Mouse (Mus musculus) cerebellum, adult 9-11 months (tissue): Measurements from ENCODE around the gene Tuft1.
"Not testable (repeated sequence)": the region's sequence is repeated elsewhere in the genome, so short reads cannot be mapped to it uniquely, and the experiment has no call there.

Experiments
- DNase-seq: peaks from one replicate; pipeline ENCODE4 v3.0.0; 2022

The Tuft1 gene

DNA sequence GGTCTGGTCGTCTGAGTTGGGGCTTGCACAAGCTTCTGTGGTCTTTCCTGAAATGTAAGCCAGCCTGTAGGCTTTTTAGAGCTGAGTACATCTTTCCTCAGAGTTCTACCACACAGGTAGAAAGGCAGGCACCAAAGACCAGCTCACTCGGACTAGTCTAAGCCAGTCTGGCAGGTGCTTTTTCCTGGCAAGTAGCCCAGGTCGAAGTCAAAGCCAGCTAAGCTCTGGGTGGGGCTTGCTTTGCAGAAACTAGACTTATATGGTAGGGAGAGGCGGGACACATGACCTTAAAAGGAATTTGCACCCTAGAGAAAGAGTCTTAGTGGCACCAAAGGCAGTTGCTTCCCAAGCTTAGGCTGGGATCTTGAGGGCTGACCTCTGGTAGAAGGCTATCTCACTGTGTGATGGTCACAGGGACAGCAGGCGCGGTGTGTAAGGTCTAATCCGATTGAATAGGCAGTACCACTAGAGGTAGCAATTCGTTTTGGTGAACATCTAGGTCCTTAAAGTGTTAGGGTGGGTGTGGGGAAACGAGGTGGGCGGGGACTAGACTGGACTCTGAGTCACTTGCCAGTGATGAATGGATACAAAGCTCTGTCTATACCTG lies 573 bp upstream of the Tuft1 start:
- peak; percentile 39 for DNase-seq

DNA sequence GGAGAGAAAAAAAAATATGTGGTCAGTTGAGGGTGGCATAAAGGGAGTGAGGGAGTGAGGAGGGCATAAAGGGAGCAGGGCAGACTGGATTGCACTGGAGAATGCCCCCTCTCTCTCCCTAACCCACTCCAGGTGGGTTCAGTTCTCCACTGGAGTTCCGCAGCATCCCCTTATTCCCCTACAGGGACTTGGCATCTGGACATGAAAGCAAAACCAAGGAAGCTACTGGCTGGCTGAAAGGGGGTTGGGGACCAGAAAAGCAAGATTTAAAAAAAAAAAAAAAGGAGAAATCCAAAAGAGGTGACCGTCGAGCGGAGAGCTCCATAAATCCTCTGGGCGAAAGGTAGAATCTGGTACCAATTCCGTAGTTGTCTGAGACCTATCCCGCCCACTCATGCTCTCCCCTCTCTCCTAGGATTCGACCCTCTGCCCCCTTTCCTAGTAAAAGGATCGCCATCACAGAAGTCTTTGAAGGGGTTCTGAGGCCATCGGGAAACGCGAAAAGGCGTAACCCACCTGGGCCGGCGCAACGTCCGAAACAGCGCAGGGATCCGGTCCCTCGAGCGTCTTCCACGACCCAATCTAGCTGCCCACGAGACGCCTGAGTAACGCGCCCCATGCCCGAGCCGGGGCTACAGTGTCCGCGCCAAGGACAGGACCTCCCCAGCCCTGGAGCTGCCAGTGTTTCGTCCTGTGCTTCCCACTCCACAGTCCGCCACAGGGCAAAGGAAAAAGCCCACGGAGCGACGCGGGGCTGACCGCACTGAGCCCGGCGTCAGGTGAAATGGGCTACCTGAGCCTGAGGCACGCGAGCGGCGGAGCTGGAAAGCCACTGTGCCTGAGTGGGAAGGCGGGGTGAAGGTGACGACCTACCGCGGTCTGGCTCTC lies 576 bp downstream of the Tuft1 start:
- DNase-seq, result not testable (repeated sequence)

GRCm38 (mm10) chr3:94653967-94654366 lies 4.7 kb downstream of the Tuft1 start:
- DNase-seq, result not testable (repeated sequence)

- no peak for DNase-seq
Measured at GRCm38 (mm10) chr3:94650409-94650808, 8.3 kb downstream of the Tuft1 start.

GRCm38 (mm10) chr3:94648755-94649590 lies 9.7 kb downstream of the Tuft1 start:
- no peak for DNase-seq

GRCm38 (mm10) chr3:94642495-94643162 lies 16.0 kb downstream of the Tuft1 start, which contains the start of gene Gm10972:
Gene Gm10972, plus strand, starts transcription at chr3:94643112.
- DNase-seq, result not testable (repeated sequence)

GRCm38 (mm10) chr3:94629876-94630275 lies 28.8 kb downstream of the Tuft1 start:
- no peak for DNase-seq

DNA sequence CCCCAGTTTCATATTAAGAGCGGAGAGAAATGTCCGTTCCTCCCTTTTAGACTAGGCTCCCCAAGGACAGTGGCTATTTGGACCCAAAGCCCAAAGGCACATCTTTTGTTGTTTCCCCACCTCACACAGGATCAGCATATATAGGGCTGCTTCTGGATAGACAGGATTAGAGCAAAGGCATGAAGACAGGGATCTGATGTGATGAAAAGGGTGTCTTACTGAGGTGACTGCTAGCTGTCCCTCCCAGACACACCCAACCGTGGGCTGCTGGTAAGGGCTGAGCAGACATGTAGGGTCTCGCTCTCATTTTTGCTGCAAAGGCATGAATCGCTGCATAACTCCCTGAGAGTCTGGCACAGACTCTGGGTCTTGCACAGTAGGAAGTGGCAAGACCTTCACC lies 30.0 kb downstream of the Tuft1 start:
- DNase-seq, result no peak

DNA sequence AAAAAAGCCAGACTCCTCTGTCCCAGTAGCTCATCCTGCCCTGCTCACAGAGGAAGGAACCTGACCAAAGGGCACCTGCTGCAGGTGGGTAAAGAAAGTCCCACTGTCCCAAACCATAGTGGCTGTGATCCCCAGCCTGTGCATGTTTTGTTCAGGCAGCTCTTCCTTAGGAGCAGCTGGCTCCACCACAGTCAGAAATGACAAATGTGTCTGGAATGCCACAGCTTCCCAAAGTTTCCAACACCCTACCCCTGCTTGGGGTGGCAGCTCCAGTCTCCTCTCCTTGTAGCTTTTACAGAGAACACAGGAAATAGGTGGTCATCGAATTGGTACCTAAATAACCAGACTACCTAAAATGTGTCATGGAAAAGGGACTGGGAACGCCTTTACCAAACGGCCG lies 34.4 kb downstream of the Tuft1 start:
- no peak for DNase-seq

DNA sequence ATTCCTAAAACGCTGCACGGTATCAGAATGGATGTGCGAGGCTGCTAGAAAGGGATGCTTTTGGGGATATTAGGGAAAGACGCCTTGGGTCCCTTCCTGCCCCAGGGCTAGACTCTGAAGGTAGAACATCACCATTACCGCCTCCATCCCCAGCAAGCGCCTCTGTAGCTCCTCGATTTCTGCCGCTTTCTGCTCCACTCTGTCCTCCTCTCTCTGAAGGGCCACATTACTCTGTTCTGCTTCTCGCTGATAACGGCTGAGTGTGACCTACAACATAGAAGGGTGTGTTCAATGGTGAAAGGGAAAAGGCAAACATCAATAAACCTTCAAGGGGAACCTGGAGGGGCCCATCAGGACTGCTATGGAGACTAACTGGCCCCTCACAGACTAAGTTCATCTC lies 36.1 kb downstream of the Tuft1 start:
- DNase-seq, result no peak

- no peak for DNase-seq
Measured at GRCm38 (mm10) chr3:94621740-94622507, 36.7 kb downstream of the Tuft1 start.

DNA sequence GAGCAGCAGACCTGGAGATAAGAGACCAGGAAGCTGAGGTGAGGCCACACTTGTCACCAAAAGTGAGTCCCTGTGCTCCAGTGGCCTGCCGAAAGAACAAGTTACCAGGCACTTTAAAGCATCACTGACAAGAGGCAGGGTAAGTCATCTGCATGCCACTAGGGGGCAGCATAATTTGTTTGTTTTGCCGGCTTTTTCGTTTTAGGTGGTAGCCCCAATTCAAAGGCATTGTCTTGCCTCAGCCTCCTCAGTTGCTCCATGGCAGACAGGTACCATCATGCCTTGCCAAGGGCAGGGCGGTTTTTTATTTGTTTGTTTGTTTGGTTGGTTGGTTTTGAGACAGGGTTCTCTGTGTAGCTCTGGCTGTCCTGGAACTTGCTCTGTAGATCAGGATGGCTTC lies 42.0 kb downstream of the Tuft1 start:
- peak; percentile 29 for DNase-seq

GRCm38 (mm10) chr3:94613258-94613878 lies 45.3 kb downstream of the Tuft1 start:
- DNase-seq, result no peak

DNA sequence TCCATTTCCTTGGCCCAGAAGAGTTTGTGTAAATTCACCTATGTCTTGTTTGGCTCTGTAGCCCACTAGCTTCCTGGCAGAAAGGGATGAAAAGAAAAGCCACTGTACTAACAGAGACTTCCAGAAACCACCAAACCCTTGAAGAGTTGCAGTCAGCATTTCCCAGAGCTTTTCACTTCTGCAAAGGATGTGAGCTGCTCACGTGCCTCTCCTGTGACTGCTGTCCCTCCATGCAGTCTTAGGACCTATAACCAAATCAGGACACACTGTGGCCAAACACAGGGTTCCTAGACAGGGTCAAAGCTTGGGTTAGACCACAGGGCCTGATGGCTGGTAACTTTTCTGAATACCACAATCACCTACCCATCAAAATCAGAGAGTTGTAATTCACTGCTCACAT lies 46.4 kb downstream of the Tuft1 start:
- no peak for DNase-seq

GRCm38 (mm10) chr3:94611834-94612233 lies 46.8 kb downstream of the Tuft1 start:
- DNase-seq, result no peak

GRCm38 (mm10) chr3:94611343-94611742 lies 47.3 kb downstream of the Tuft1 start:
- peak; percentile 29 for DNase-seq

GRCm38 (mm10) chr3:94610581-94610980 lies 48.1 kb downstream of the Tuft1 start:
- DNase-seq, result no peak

DNA sequence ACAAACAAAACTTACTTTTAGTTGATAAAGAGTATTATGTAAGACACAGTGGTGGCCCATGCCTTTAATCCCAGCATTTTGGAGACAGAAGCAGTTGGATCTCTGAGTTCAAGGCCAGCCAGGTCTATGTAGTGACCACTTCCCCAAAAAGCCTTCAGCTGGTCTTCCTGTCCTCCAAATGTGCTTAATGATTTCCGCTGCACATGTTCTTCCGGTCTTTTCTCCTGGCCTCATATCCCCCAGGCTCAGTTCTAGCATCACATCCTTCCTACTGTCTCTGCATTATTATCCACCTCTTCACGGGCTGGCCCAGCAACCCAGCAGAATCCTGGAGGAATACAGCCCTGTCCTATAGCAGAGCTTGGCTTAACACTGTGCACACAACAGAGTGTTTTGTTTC lies 49.1 kb downstream of the Tuft1 start:
- DNase-seq, result no peak

GRCm38 (mm10) chr3:94601959-94602358 lies 56.7 kb downstream of the Tuft1 start:
- DNase-seq, result peak; percentile 67

GRCm38 (mm10) chr3:94597224-94597779 lies 61.4 kb downstream of the Tuft1 start:
- no peak for DNase-seq

- no peak for DNase-seq
Measured at GRCm38 (mm10) chr3:94595871-94596287, 62.8 kb downstream of the Tuft1 start.
